ENCODE assay signal across 16 mouse cellular contexts in the genomic region with DNA sequence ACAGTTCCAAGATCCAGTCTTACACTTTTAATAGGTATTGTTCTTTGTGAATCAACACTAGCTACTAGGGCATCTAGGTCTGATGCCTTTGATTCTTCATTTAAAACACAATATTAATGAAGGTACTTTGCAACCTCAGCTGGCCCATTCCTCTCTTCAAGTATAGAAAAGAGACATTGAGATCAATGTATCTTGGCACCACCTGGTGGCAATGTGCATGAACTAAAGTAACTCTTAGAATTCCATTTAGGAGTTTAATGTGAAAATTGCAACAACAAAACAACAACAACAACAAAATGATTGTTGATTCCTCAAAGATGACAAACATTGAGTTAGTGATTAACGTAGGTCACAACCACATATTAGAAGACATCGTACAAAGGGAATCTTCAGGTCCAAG. TPM values are rescaled to one million over a fixed set of nuclear protein-coding genes. Genes with fewer than 3 reads are reported as not detected.
DNase-seq lines count a peak whose midpoint lies in the region; ATAC-seq and TF ChIP-seq lines count a peak whose summit lies in the region.
"Had no signal": no experiment of that assay in that cellular context is flagged by ENCODE, and none has a peak within 500 bp of the region (broad histone marks: within the 10 kb centered on the region; RNA-seq: fewer than 3 reads in every experiment).

No protein-coding gene starts in this region.

- no peak overlapping the region for H3K4me3 ChIP-seq in forebrain, postnatal 0 days (ENCODE audit: low read depth, low read length)
- H3K4me3 ChIP-seq in forebrain, embryonic 10.5 days: no peak overlapping the region
- no peak overlapping the region for H3K4me3 ChIP-seq in lung, embryonic 14.5 days (ENCODE audit: low read depth, low read length)
- H3K4me3 ChIP-seq in liver, embryonic 11.5 days (ENCODE audit: low read depth, low read length): no peak overlapping the region
- H3K4me3 ChIP-seq: forebrain, embryonic 15.5 days; hindbrain, embryonic 10.5 days; limb, embryonic 13.5 days; liver, embryonic 15.5 days had no signal

- no peak overlapping the region for H3K27ac ChIP-seq in forebrain, postnatal 0 days (ENCODE audit: low read depth, low read length)
- H3K27ac ChIP-seq in forebrain, embryonic 10.5 days: no peak overlapping the region
- no peak overlapping the region for H3K27ac ChIP-seq in lung, embryonic 14.5 days (ENCODE audit: low read depth)
- no peak overlapping the region for H3K27ac ChIP-seq in liver, embryonic 11.5 days (ENCODE audit: low read depth, low read length)
- H3K27ac ChIP-seq: forebrain, embryonic 15.5 days; hindbrain, embryonic 10.5 days; limb, embryonic 13.5 days; liver, embryonic 15.5 days had no signal

- no peaks in the 10 kb centered on the region for H3K36me3 ChIP-seq in forebrain, postnatal 0 days (ENCODE audit: insufficient read depth)
- no peaks in the 10 kb centered on the region for H3K36me3 ChIP-seq in forebrain, embryonic 10.5 days (replicated peaks)
- H3K36me3 ChIP-seq in lung, embryonic 14.5 days (ENCODE audit: insufficient read depth): peaks cover 4% of the 10 kb centered on the region; the same call in 1 of the 2 replicates
- no peaks in the 10 kb centered on the region for H3K36me3 ChIP-seq in liver, embryonic 11.5 days (ENCODE audit: control insufficient read depth, insufficient read depth, low read length)
- H3K36me3 ChIP-seq: forebrain, embryonic 15.5 days; G1E; hindbrain, embryonic 10.5 days; liver, embryonic 15.5 days had no signal

- no peak overlapping the region for H3K4me2 ChIP-seq in forebrain, postnatal 0 days (ENCODE audit: low read depth)
- no peak overlapping the region for H3K4me2 ChIP-seq in lung, embryonic 14.5 days
- H3K4me2 ChIP-seq in liver, embryonic 11.5 days: no peak overlapping the region
- H3K4me2 ChIP-seq: forebrain, embryonic 15.5 days; limb, embryonic 13.5 days; liver, embryonic 15.5 days had no signal

- 91% methylated on average over 2 of the region's 2 CpGs for WGBS in forebrain, postnatal 0 days
- 95% methylated on average over 2 of the region's 2 CpGs for WGBS in forebrain, embryonic 10.5 days
- WGBS in lung, embryonic 14.5 days: 81% methylated on average over 2 of the region's 2 CpGs
- 85% methylated on average over 2 of the region's 2 CpGs for WGBS in liver, embryonic 11.5 days

- no peaks in the 10 kb centered on the region for H3K27me3 ChIP-seq in forebrain, postnatal 0 days (ENCODE audit: insufficient read depth, low read length)
- peaks cover 31% of the 10 kb centered on the region for H3K27me3 ChIP-seq in forebrain, embryonic 10.5 days (ENCODE audit: poor library complexity, severe bottlenecking)
- H3K27me3 ChIP-seq in lung, embryonic 14.5 days (ENCODE audit: insufficient read depth, low read length): no peaks in the 10 kb centered on the region
- H3K27me3 ChIP-seq in liver, embryonic 11.5 days (replicated peaks; ENCODE audit: control insufficient read depth, insufficient read depth, low read length): no peaks in the 10 kb centered on the region
- H3K27me3 ChIP-seq: forebrain, embryonic 15.5 days; liver, embryonic 15.5 days had no signal

- peak; percentile 56 for TF ChIP-seq CTCF in forebrain, postnatal 0 days (IDR thresholded peaks at IDR 0.05; ENCODE audit: low read depth)
- peak; percentile 38 for TF ChIP-seq CTCF in lung, embryonic 14.5 days (IDR thresholded peaks at IDR 0.05; ENCODE audit: low read depth)
- TF ChIP-seq CTCF in brain, embryonic 14.5 days (IDR thresholded peaks at IDR 0.05; ENCODE audit: borderline replicate concordance, extremely low read depth, insufficient read depth, insufficient read length): no peak

- H3K9ac ChIP-seq in forebrain, postnatal 0 days: no peak overlapping the region
- no peak overlapping the region for H3K9ac ChIP-seq in lung, embryonic 14.5 days
- no peak overlapping the region for H3K9ac ChIP-seq in liver, embryonic 11.5 days (ENCODE audit: low read depth, low read length)
- H3K9ac ChIP-seq: forebrain, embryonic 15.5 days; limb, embryonic 13.5 days; liver, embryonic 15.5 days had no signal

- no peak for ATAC-seq in forebrain, postnatal 0 days
- ATAC-seq in lung, embryonic 14.5 days (ENCODE audit: insufficient read depth): no peak
- ATAC-seq in liver, embryonic 11.5 days (replicated peaks; ENCODE audit: low FRiP score): no peak
- ATAC-seq: forebrain, embryonic 15.5 days had no signal

- no peaks in the 10 kb centered on the region for H3K4me1 ChIP-seq in forebrain, postnatal 0 days (ENCODE audit: insufficient read depth)
- H3K4me1 ChIP-seq in forebrain, embryonic 10.5 days: no peaks in the 10 kb centered on the region
- no peaks in the 10 kb centered on the region for H3K4me1 ChIP-seq in lung, embryonic 14.5 days (ENCODE audit: insufficient read depth)
- no peaks in the 10 kb centered on the region for H3K4me1 ChIP-seq in liver, embryonic 11.5 days (replicated peaks; ENCODE audit: control insufficient read depth, insufficient read depth, low read length)
- H3K4me1 ChIP-seq: forebrain, embryonic 15.5 days; hindbrain, embryonic 10.5 days; liver, embryonic 15.5 days had no signal

- TF ChIP-seq POLR2A in brain, embryonic 14.5 days (IDR thresholded peaks at IDR 0.05; ENCODE audit: borderline replicate concordance, extremely low read depth, insufficient read depth, insufficient read length, poor library complexity, severe bottlenecking): no peak

- H3K9me3 ChIP-seq in forebrain, postnatal 0 days (ENCODE audit: low read length): no peaks in the 10 kb centered on the region
- H3K9me3 ChIP-seq in forebrain, embryonic 10.5 days: no peaks in the 10 kb centered on the region
- no peaks in the 10 kb centered on the region for H3K9me3 ChIP-seq in lung, embryonic 14.5 days (ENCODE audit: low read depth, low read length)
- H3K9me3 ChIP-seq in liver, embryonic 11.5 days (ENCODE audit: control insufficient read depth, low read length): no peaks in the 10 kb centered on the region
- H3K9me3 ChIP-seq: forebrain, embryonic 15.5 days; G1E; hindbrain, embryonic 10.5 days; limb, embryonic 13.5 days; liver, embryonic 15.5 days had no signal

- no peak for DNase-seq in forebrain, postnatal 0 days
- no peak for DNase-seq in forebrain, embryonic 10.5 days (ENCODE audit: extremely low spot score, low spot score)
- DNase-seq in lung, embryonic 14.5 days: peak; percentile 12
- no peak for DNase-seq in lung, adult 18-20 months
- DNase-seq in ES-CJ7 (ENCODE audit: low read depth, low spot score): peak; percentile 1
- DNase-seq in brain, embryonic 14.5 days (ENCODE audit: low read depth): peak; percentile 19
- no peak for DNase-seq in liver, embryonic 11.5 days (ENCODE audit: low spot score)
- DNase-seq: adrenal gland, postnatal 14 days; cerebellum, adult 8-10 months; heart, adult 11 months; lung, postnatal 36 days had no signal

RNA-seq across cellular contexts. Expression of gene Capn6, which starts 8.3 kb away (rescaled TPM):
- 2.3 and 5.5 TPM in 2 replicates for total RNA-seq in forebrain, postnatal 0 days (2014; rRNA removed)
- polyA plus RNA-seq in forebrain, postnatal 0 days (2015; fragmentation: Nextera tagmentation; extraction: Ambion mirVana): 1.2 TPM in 2 replicates
- 19.3 and 19.9 TPM in 2 replicates for polyA plus RNA-seq in forebrain, embryonic 10.5 days (2016; fragmentation: Nextera tagmentation; extraction: Ambion mirVana)
- 200 and 210 TPM in 2 replicates for polyA plus RNA-seq in lung, embryonic 14.5 days (2014; fragmentation: Nextera tagmentation; extraction: Ambion mirVana)
- polyA plus RNA-seq in brain, embryonic 14.5 days (2012; rRNA removed): 7.5 and 9.5 TPM in 2 replicates
- polyA plus RNA-seq in liver, embryonic 11.5 days (2014; fragmentation: Nextera tagmentation; extraction: Ambion mirVana): 61.1 and 63.2 TPM in 2 replicates

Comparison
In these comparisons a context has a peak if more than half of its experiments do, and no peak if none do; other contexts are left out.
1. DNase-seq: peak in lung, embryonic 14.5 days (single experiment), ES-CJ7 (single experiment) and brain, embryonic 14.5 days (single experiment); none in forebrain, postnatal 0 days (single experiment), forebrain, embryonic 10.5 days (single experiment), lung, adult 18-20 months (0 of 2) and liver, embryonic 11.5 days (single experiment).